Mouse (Mus musculus): ENCODE measurements around the gene Cntnap2.
"Not testable (repeated sequence)": the region's sequence is repeated elsewhere in the genome, so short reads cannot be mapped to it uniquely, and the experiment has no call there.

Cntnap2 gene

DNA sequence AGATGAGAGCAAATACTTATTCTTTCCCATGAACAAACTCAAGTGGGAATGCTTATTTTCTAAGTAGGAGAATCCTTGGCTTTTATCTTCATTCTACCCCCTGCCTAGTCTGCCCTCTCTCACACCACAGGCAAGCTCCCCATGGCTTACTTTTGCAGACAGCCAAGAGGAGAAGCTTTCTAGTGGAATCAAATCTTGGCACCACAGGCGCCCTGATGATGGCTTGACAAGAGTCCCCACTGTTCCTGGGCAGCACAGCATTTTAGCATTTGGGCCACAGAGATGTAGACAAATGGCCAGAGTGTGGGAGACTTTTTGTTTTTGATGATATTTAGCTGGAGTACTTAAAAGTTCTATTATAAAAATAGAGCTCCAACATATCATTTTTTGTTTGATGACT lies 1204.0 kb downstream of the Cntnap2 start:
- no peak for DNase-seq (ENCODE audit: low spot score)

- no peak for DNase-seq (ENCODE audit: low spot score)
Observed at GRCm38 (mm10) chr6:46346946-46347345, 1287.8 kb downstream of the Cntnap2 start.

GRCm38 (mm10) chr6:46361091-46361490 lies 1301.9 kb downstream of the Cntnap2 start:
- no peak for DNase-seq (ENCODE audit: low spot score)

- no peak for DNase-seq (ENCODE audit: low spot score)
Observed at GRCm38 (mm10) chr6:46362156-46362555, 1303.0 kb downstream of the Cntnap2 start.

DNA sequence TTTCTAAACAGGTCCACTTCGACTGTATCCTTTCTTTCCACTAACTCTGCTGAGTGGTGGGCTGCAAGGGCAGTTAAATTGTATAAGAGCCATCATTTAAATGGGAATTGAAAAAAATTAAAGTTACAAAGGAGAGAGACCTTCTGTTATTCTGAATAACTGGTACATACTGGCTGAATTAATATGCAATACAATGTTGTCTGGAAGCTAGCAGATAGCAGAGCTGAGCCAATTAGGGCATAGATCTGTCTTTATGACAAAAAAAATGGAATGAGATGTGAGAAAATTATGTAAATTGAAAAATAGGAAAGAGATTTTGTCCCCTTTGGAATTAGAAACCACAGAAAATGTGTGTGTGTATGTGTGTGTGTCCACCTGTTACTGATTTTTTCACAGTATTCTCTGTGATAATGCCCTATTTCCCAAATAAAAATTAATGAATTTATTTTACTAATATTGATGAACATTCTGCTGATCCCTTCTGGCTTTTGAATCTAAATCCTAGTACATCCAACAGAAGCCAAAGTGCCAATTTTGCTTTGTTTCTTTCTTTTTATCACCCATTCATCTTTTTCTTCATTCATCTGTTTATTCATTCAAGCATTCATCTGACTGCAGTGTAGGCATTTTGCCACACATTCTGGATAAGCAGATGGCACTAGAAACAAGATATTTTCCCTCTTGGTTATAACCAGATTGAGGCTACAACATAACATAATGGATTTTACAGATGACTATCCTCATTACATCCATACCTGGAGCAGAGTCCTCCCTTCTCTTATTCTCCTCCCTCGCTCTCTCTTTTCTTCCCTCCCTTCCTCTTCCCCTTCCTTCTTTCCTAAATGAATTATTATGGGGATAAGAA lies 1339.8 kb downstream of the Cntnap2 start:
- no peak for DNase-seq (ENCODE audit: low spot score)

- no peak for DNase-seq (ENCODE audit: low spot score)
Observed at GRCm38 (mm10) chr6:46414154-46414553, 1355.0 kb downstream of the Cntnap2 start.

DNA sequence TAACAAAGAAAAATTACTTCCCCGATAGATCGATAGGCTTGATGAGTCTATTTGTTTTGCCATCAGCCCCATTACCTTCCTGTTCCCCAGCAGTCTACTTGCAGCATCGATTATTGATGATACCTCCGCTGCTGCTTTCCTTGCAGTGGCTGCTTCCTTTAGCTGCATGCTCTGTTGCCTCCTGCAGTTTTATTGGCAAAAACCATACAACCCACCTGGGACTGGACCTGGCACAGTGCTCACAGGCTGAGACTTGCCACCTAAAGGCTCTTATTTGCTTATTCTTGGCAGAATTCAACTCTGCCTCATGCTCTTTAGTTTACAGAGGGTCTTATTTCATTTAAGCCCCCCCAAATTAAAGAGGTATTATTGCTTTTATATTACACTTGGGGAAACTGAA lies 1355.4 kb downstream of the Cntnap2 start:
- no peak for DNase-seq (ENCODE audit: low spot score)

- no peak for DNase-seq (ENCODE audit: low spot score)
Observed at GRCm38 (mm10) chr6:46419827-46420226, 1360.7 kb downstream of the Cntnap2 start.

DNA sequence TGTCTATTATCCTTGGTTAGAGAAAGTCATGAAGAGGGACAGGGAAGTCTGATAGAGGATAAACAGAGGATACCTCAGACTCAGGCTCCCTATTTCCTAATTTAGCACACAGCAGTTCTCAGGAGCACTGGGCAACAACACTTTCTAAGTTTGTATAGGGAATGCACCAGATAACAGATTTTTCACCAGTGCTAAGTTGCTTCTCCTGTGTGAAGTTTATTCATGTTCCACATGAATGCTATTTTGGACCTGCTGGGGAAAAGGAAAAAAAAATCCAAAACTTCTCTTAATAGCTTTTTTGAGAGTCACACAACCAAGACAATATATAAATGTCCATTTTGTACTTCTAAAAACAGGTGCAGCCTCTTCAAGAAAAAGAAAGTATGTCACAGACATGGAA lies 1361.2 kb downstream of the Cntnap2 start:
- no peak for DNase-seq (ENCODE audit: low spot score)

DNA sequence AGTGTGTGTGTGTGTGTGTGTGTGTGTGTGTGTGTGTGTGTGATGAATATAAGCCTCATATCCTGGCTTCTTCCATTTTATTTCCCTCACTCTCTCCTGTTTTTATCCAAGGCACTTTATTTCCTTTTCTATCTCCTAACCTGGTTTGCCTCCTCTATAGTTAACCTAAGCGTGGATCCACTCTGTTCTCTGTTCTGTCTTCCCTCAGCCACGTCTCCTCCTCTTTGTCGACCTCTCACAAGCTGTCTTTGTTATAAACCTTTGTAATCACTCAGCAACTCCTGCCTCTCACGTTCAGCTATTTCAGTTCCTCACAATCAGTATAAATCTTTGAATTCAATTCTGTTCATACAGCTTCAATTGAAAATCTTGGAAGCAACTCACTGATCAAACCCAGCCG lies 1369.1 kb downstream of the Cntnap2 start:
- no peak for DNase-seq (ENCODE audit: low spot score)

DNA sequence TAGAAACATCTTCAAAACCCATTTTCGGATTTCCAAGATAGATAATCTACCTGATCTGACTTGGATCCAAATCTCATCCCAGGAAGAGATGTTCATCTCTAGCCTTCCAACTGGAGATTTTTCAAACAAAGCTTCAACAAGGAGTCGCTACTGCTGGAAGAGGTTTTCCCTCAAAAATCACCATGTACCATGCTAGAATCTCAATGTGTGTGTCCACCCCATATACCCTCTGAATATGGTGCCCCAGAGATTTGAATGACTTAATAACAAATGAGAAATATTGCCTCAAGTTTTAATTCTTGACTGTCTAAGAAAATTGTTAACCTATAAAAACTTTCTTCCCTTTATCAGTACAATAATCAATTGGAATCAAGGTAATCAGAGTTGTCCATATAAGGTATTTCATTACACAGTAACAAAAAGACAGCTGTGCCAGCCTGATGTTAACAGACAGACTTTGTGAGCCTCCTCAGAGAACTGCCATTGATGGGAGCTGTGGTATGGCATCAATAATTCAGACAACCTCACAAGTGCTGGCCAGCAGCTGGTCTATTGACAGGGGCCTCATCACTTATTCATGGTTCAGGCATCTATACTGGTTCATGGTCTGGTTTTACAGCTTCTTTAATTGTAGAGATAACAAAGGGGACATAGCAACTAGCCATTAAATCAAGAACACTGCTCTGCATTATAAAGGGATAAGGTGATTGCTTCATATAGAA lies 1391.9 kb downstream of the Cntnap2 start:
- DNase-seq (ENCODE audit: low spot score), result no peak

DNA sequence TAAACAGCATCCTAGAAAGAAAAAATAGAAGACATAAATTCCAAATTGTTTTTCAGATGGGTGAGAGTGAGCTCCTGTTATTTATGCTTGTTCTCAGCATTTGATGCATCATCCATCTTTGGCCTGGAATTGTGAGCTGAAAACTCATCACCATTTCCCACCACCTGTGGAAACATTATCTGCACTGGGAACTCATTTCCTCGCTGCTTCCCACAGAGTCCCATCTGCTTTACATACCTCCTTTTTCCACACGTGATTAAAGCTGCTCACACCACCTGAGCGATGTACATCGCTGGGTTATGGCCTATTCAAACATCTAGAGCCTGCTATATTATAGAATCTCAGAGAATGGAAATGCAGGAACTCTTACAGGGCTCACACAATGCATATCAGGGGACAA lies 1413.5 kb downstream of the Cntnap2 start:
- DNase-seq (ENCODE audit: low spot score), result no peak

- no peak for DNase-seq (ENCODE audit: low spot score)
Observed at GRCm38 (mm10) chr6:46484392-46484791, 1425.2 kb downstream of the Cntnap2 start.

DNA sequence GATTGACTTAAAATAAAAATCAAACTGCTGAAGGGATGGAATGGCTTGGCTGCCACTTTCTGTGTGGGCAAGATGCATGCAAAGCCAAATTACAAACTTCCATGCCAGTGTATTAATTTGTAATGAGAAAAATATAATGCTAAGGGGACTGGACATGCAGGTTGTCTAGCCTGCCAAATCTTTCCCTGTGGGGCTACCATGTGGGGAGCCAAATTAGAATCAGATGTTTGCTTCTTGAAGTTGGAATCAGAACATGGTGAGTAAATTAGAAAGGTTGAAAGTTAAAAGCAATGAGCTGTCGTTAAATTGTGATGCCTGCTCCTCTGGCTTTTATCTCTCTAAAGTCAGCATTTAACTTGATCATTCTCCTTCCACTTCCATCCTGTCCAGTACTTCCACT lies 1443.6 kb downstream of the Cntnap2 start:
- DNase-seq (ENCODE audit: low spot score), result no peak

GRCm38 (mm10) chr6:46512841-46513240 lies 1453.7 kb downstream of the Cntnap2 start:
- DNase-seq (ENCODE audit: low spot score), result no peak

GRCm38 (mm10) chr6:46537586-46537985 lies 1478.4 kb downstream of the Cntnap2 start:
- not testable (repeated sequence) for DNase-seq (ENCODE audit: low spot score)

GRCm38 (mm10) chr6:46563470-46563869 lies 1504.3 kb downstream of the Cntnap2 start:
- DNase-seq (ENCODE audit: low spot score), result no peak

GRCm38 (mm10) chr6:46575055-46575454 lies 1515.9 kb downstream of the Cntnap2 start:
- no peak for DNase-seq (ENCODE audit: low spot score)

GRCm38 (mm10) chr6:46612365-46612764 lies 1553.2 kb downstream of the Cntnap2 start:
- no peak for DNase-seq (ENCODE audit: low spot score)

DNA sequence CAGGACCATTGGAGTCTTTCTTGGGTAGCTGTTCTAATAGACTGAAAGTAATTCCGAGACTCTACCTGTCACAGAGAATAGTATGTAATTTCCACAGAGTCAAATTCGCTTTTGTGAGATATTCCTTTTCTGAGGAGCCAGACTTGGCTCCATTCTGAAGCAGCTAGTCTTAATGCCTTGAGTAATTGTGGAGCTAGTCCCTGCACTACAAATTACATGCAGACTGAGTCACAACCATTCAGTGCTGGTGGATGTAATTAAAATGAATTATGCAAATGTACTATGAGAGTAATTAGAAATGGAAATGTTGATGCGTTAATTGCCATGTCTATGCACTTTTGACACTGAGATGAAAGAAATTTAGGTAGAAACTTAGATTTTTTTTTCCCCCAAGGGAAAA lies 1553.7 kb downstream of the Cntnap2 start:
- DNase-seq (ENCODE audit: low spot score), result no peak

DNA sequence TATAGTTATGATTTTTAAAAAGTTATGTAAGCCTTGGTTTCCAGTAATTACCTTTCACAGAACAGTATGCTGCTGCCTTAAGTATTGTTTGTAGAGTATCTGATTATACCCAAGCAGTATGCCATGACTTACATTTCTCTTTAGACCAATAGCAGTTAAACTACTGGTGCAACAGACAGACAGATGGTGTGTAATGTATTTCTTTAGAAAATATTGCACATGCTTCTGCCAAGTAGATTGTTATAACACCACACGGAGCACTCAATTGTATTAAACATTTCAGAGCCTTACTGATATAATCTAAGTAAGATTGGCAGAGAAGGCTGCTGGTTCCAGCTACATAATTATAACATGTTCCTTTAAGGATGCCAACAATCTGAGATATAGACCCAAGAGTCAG lies 1609.9 kb downstream of the Cntnap2 start:
- no peak for DNase-seq (ENCODE audit: low spot score)

GRCm38 (mm10) chr6:46675081-46675480 lies 1615.9 kb downstream of the Cntnap2 start:
- DNase-seq (ENCODE audit: low spot score), result no peak

GRCm38 (mm10) chr6:46675621-46676020 lies 1616.5 kb downstream of the Cntnap2 start:
- no peak for DNase-seq (ENCODE audit: low spot score)
